Mouse (Mus musculus) heart, postnatal 10 days (tissue): ENCODE measurements around the gene Mamdc2. TPM values are rescaled to one million over a fixed set of nuclear protein-coding genes. Genes with fewer than 3 reads are reported as not detected.

Source experiments
- DNase-seq, 2 experiments: peaks; one replicate each; pipeline ENCODE4 v3.0.0; 2021
- intact Hi-C: fragments of 180-260 bp; cut with DNase I; formaldehyde crosslinking; loops from one replicate; pipeline ENCODE4 v1.15.1; 2025
- total RNA-seq, 2 experiments: library from RNA; stranded (reverse); gene quantifications; 2 replicates each; pipeline ENCODE4 v1.2.3; 2021

Gene Mamdc2
- total RNA-seq, 2 experiments from 2014 or later, result 3.8 to 4.4 TPM

DNA sequence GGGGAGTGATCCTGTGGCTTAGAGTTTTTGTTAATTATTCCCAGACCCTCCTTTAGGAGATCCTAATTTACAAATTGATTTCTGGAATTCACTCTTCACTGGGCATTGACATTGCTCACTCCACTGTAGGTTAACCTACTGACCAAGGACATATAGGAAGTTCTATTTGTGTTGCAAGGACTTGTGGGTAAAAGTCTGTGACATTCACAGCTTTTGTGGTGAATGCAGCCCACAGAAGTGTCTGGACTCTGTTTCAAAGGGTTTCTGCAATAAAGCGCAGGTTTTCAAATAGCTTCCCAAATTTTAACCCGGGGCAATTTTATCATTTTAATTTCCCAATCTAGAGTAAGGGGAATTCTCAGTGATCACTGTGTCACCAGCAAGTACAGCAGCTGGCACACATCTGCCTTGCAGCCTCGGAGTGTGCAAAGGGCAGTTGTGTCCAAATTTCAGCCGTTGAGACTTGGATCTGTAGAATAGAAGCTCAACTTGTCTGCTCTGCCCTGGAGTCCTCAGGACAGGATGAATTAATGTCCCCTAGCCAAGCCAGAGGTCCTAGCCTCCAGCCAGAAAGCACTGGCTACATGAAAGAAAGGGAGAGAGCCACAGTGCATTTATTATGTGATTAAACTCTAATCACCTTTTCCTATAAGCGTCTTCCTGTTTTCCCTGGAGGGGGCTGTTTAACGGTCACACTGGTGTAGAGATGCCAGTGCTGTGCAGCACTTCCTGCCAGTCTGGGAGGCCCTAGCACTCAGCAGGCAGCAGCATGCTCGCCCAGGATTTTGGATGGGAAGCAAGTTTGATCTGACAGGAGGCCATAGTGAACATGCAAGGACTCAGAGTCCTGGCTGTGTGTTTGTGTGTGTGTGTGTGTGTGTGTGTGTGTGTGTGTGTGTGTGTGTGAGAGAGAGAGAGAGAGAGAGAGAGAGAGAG lies 3.1 kb downstream of the Mamdc2 start:
- peak in 1 of 2 experiments; percentile 5 for DNase-seq
- intact Hi-C loops, result no loop called here

GRCm38 (mm10) chr19:23435731-23436130 lies 12.5 kb downstream of the Mamdc2 start:
- intact Hi-C loops, result no loop called here
- DNase-seq, result no peak

DNA sequence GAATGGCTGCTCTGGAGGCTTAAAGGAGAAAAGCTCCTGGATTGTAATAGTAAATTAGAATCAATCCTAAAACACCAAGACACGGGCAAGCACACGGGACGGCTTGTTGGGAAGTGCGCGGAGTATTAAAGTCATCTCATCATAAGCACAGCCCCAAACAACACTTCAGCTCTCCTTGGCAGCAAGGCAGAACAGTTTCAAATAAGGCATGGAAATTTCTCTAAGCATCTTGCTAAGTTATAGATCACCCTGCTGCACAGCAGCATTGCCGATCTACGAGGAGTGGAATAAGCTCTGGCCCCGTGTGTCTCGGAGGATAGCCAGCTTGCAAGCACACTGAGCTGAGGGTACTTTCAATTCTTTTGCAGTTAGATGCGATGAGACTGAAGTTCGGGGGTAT lies 13.8 kb downstream of the Mamdc2 start:
- no peak for DNase-seq
- intact Hi-C loops, result no loop called here

- DNase-seq, result no peak
- intact Hi-C loops, result no loop called here
Measured at GRCm38 (mm10) chr19:23417668-23418067, 30.6 kb downstream of the Mamdc2 start.

DNA sequence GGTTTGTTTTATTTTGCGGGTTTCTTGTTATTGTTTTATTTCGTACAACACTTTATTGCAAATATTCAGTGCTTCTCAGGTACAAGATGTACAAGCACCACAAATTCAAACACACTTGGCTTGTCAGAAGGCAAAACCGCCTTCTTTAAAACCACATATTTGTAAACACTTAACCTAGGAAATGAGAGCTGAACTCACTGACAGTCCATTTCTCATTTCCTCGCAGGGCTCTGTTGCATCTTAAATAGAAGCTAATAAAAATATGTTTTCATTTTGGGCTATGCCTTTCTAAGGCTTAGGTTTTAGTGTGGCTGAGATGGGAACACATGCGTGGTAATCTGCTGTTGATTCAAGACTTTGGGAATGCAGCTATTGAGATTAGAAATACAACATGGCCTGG lies 37.4 kb downstream of the Mamdc2 start:
- DNase-seq, result no peak
- intact Hi-C loops, result no loop called here

DNA sequence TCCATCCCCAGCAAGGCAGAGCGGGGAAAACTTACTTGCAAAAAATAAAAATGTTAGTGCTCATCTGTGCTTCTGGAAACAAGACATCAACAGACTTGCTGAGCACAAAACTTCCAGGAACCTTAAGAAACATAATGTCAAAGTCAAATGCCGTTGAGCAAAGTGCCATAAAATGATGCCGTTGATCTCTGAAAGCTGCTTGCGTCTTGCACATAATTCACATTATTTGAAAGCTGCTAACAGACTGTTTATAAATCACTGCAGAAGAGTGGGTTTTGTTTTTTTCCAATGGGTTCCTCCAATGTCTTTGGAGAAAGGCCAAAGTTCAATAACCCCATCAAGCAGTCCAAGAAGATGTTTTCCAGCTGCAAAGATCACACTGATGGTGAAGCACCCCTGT lies 37.9 kb downstream of the Mamdc2 start:
- intact Hi-C loops, result no loop called here
- DNase-seq, result no peak

- DNase-seq, result peak in 1 of 2 experiments; percentile 17
Measured at GRCm38 (mm10) chr19:23401469-23402135, 46.6 kb downstream of the Mamdc2 start.

GRCm38 (mm10) chr19:23400485-23400884 lies 47.8 kb downstream of the Mamdc2 start:
- intact Hi-C loops, result no loop called here

More at GRCm38 (mm10) chr19:23401469-23402135, 46.6 kb downstream of the Mamdc2 start:
- intact Hi-C loops, result no loop called here

GRCm38 (mm10) chr19:23395956-23396355 lies 52.3 kb downstream of the Mamdc2 start:
- intact Hi-C loops, result no loop called here
- no peak for DNase-seq

More at GRCm38 (mm10) chr19:23400485-23400884, 47.8 kb downstream of the Mamdc2 start:
- DNase-seq, result peak; percentile 80 to 81

DNA sequence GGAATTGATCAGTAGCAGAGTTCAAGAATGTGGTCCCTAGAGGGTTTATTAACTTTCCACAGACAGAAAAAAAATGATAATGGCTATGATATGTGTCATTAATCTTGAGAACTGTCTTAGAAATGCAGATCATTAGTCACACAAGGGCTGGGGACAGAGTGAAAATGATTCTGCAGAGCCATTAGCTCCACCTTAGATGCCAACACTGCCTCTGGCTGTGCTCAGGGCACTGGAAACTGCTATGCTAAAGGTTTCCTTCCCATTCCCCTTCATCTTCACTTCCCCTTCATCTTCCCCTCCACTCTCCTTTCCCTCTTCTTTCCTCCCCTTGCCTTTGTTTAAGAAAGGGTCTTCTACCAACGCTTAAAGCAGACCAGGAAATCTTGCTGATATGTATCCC lies 53.6 kb downstream of the Mamdc2 start:
- no peak for DNase-seq
- intact Hi-C loops, result no loop called here

DNA sequence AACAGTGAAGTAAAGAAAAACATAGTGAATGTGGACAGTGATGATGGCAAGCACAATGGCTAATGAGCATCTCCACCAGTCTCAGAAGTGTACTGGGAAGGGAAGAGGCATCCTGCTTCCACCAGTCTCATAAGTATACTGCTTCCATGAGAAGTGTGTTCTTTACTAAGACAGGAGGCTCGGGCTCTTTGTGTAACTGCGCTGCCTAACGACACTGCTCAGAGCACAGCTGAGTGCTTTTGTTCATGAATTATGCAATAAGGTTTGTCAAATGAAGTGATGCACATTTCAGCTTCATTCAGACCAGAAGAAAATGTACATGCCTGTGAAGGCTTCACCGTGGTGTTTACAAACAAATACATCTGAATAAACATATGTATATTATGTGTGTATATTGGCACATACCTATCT lies 59.4 kb downstream of the Mamdc2 start:
- no peak for DNase-seq
- intact Hi-C loops, result no loop called here

DNA sequence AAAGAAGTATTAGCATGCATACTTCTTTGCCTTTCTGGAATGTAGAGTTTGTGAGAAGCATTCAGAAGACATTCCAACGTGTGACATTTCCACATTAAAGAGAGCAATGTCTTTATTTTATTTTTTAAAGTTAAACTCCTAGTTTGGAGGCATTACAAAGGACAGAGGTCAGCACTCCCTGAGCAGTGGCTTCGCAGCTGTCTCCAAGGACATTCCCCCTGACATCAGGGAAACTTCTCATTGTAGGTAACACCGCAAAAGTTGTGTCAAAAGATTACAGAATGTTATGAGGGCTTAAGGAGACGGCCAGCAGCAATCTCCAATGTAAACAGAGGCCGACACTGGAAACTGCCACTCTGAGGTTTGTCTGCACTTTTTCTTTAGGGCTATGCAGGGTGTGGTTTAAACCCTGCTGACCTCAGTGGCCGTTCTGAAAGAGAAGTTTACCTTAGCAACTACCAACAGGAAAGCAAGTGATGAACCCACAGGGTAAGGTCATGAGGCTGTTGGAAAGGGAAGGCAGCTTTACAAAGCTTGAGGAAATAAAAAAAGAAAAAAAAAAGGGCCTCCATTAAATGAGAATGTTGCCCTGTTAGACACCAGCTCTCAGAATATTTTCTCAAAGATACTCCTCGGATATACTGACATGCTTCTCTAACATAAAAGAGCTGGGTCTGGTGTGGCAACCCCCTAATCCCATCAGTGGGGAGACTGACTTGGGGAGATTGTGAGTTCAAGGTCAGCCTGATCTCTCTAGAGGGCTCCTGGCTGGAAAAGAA lies 60.0 kb downstream of the Mamdc2 start:
- intact Hi-C loops, result no loop called here
- DNase-seq, result no peak

- DNase-seq, result no peak
- intact Hi-C loops, result no loop called here
Measured at GRCm38 (mm10) chr19:23382396-23382795, 65.8 kb downstream of the Mamdc2 start.

DNA sequence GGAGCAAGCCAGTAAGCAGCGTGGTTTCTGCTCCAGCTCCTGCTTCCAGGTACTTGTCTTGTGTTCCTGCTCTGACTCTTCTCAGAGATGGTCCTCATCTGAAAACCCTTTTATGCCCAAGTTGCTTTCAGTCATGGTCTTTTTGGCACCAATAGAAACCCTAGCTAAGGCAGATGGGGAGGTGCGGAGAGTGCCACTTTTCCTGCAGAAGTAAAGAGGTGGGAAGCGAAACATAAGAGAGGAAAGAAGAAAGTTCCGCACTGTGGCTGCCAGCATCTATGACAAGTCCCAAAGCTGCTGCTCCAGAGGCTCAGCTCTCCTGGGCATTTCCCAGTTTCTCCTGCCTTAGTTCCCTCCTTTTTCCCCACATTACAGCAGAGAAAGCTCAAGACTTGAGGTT lies 67.3 kb downstream of the Mamdc2 start:
- DNase-seq, result no peak
- intact Hi-C loops, result no loop called here

DNA sequence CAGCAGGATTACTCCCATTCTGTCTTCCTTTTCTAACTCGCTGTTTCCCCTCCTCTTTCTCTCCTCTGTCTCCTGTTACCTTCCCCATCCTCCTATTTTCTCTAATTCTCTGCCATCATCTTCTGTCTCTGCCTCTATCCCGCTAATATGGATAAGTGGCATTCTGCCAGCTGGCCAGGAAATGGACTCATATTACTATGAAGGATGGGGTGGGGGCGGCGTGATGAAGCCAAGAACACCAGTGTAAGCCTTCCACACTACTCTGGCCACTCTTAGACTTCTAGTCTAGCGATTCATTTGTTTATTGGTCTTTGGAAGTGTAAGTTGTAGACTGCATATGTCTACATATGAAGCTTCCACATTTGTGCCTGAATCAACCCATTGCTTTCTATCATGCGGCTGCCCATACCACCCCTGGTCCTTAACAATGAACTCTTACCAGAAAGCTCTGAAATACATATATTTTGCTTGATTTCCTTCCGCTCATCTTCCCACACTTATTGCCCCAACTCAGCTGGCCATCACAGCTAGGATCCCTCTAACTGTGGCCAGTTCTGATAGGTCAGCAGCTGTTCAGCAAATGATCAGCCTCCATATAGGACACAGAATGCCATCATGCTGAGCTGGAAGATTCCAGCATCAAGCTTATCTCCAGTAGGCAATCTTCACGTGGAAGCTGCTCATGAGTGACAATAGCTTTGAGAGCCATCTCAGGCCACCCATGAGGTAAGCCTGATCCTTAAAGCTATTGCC lies 68.3 kb downstream of the Mamdc2 start:
- intact Hi-C loops, result no loop called here

DNA sequence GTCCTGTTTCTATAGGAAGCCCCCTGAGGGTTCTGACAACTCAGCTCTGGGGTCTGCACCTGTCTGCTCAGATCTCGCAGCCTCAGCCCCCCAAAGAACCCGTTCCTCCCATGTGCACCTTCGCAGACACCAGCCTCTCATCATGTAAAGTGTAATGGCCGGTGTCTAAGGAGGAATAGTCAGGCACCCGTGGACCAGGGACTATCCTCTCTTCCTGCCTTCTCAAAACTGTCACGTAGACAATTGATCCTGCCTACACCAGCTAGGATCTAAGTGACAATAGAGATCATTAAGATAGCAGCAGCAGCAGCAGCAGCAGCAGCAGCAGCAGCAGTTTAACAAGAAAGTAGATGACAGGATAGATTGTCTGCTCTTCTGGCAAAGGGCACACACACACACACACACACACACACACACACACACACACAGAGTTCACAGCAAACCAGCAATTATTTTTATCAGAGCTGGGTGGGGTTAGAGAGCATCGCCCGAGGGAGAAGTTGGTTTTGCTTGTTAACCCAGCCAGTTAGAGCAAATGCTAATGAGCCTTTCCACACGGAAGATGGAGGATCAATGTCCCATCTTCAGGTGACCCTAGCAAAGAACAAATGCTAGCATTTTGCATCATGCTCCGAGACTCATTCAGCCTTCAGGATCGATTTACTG lies 71.6 kb downstream of the Mamdc2 start:
- intact Hi-C loops, result no loop called here
- no peak for DNase-seq

More for the DNA sequence above, 68.3 kb downstream of the Mamdc2 start:
- peak in 1 of 2 experiments; percentile 10 for DNase-seq

DNA sequence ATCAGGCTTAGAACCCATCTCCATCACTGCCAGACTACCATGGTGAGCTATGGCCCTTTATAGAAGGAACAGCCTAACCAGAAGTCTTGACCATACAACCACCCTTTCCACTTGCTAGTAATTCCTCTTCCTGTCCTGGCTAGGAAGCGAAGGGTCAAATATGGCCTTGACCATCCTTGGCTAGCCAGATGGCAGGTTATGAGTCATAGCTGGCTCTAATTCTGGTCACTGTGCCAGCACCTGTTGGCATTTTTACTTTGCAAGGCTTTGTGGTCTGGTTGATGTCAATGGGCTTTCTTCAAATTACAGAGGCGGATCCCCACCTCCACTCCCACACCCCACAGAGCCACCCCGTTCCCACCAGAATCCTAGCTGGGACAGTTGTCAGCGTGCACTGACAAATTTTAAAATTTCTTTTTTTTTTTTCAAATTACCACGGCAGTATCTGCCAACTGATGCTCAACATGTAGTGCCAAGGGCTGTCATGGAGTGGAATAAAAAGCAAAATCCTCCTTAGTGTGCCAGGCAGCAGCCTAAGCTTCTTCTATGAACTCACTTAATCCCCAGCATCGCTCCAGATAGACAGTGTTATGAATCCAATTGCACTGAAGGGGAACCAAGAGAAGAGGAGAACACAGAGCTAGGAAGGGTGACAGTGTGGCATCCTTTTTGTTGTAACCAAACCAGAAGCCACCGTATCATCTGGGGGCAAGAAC lies 73.1 kb downstream of the Mamdc2 start:
- intact Hi-C loops, result loop anchor here (5.0 kb wide), 1 partner anchor 587 kb away; no protein-coding TSS in a partner anchor

GRCm38 (mm10) chr19:23373728-23374127 lies 74.5 kb downstream of the Mamdc2 start:
- DNase-seq, result no peak
- intact Hi-C loops, result loop anchor here (1.0 to 5.0 kb wide), 2 partner anchors 150 to 589 kb away; no protein-coding TSS in a partner anchor

More for the DNA sequence above, 73.1 kb downstream of the Mamdc2 start:
- peak in 1 of 2 experiments; percentile 9 for DNase-seq

DNA sequence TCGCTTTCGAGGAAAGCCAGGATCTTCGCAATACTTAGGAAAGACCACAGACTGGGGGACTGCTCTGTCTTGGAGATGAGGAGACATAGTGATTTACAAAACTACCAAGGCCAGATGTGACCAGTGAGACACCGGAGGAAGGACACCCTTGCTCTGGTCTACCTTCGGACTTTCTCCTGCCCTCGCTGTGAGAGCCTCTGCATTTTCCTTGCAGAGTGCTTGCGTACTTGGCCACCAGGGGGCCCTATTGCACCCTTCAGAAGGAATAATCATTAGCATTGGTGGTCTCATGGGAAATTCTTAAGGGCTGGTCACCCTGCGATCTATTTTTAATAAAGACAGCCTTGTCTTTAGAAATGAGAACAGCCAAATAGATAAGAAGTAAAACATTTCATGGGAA lies 75.0 kb downstream of the Mamdc2 start:
- intact Hi-C loops, result loop anchor here (1.0 to 5.0 kb wide), 2 partner anchors 150 to 589 kb away; no protein-coding TSS in a partner anchor

More for the DNA sequence above, 75.0 kb downstream of the Mamdc2 start:
- peak; percentile 70 to 84 for DNase-seq
